Mouse (Mus musculus) intestine, embryonic 16.5 days (tissue): ENCODE measurements at regions not wholly inside any gene's neighbourhood (a gene's known extent, or its start where the extent isn't known, plus 50 kb on each side); places are given as distances from the start of the nearest gene placed in this dataset.

Experiments
- ATAC-seq: fragments of 200-750 bp; cut with Nextera tagmentation; 2 replicates; pipeline ENCODE4 v1.8.0; 2017; ENCODE audit warnings: moderate TSS enrichment, moderate library complexity
- H3K27ac ChIP-seq: fragments of 300-500 bp; sonication (generic); 2 replicates; pipeline ENCODE4 v1.5.1; 2014; ENCODE audit warnings: mild to moderate bottlenecking, low read length
- H3K27me3 ChIP-seq: fragments of 300-500 bp; sonication (generic); replicated peaks from 2 replicates; pipeline ENCODE4 v1.6.1; 2014; ENCODE audit warnings: low read length, control low read depth, mixed read lengths; ENCODE audit not compliant: control insufficient read depth, insufficient read depth
- H3K36me3 ChIP-seq: fragments of 300-500 bp; sonication (generic); 2 replicates; pipeline ENCODE4 v1.6.1; 2014; ENCODE audit warnings: low read length, control low read depth; ENCODE audit not compliant: control insufficient read depth, insufficient read depth
- H3K4me1 ChIP-seq: fragments of 300-500 bp; sonication (generic); 2 replicates; pipeline ENCODE4 v1.6.1; 2014; ENCODE audit warnings: low read length, control low read depth, mixed read lengths; ENCODE audit not compliant: control insufficient read depth, insufficient read depth
- H3K4me2 ChIP-seq: fragments of 300-500 bp; sonication (generic); 2 replicates; pipeline ENCODE4 v1.6.1; 2014; ENCODE audit warnings: low read depth, low read length, control low read depth
- H3K4me3 ChIP-seq: fragments of 300-500 bp; sonication (generic); 2 replicates; pipeline ENCODE4 v1.5.1; 2014; ENCODE audit warnings: mild to moderate bottlenecking, low read length
- H3K9ac ChIP-seq: fragments of 300-500 bp; sonication (generic); 2 replicates; pipeline ENCODE4 v1.6.1; 2014; ENCODE audit warnings: low read depth, low read length
- H3K9me3 ChIP-seq: fragments of 300-500 bp; sonication (generic); 2 replicates; pipeline ENCODE4 v1.6.1; 2016; ENCODE audit warnings: low read length, control low read depth; ENCODE audit not compliant: control insufficient read depth
- WGBS: fragments of 180-500 bp; shearing (Covaris S2); extraction: QIAGEN DNeasy Blood & Tissue Kit; methylation state at CpG from one replicate; pipeline ENCODE4 v1.1.7; 2014; 5-methylcytosine and 5-hydroxymethylcytosine counted together

DNA sequence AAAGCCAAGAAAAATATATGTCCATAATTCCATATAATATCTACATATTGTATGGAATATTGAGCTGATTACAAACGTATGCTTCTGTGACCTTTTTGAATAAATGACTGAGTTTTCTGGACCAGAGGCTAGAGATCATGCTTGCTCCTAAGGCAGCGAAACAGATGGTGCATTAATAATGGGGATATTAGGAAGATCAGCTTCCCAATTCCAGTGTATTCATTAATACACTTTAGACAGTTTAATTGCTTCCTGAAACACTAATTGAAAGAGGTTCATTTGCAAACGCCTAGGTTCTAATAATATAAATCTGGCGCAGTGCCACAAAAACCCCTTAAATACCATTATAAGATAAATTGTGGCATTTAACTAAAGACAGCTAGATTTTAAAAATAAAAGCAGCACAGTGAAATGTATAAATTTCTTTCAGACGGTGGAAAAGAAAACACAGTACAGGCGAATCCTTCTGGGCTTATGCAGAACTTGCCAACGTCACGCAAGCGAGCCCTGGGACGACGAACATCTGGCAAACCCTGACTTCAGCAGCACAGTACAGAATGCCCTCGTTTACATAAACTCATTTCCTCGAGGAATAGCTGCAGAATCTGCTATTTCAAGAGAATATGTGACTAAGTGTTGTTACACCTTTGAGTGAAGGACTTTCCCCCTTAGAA, 608.6 kb upstream of the Klhl29 start:
- 42% methylated on average over 13 of the region's 13 CpGs for WGBS
- no peaks in the 10 kb centered on the region for H3K9me3 ChIP-seq
- no peak overlapping the region for H3K4me2 ChIP-seq
- no peaks in the 10 kb centered on the region for H3K36me3 ChIP-seq
- no peak overlapping the region for H3K27ac ChIP-seq
- no peak overlapping the region for H3K9ac ChIP-seq
- no peaks in the 10 kb centered on the region for H3K4me1 ChIP-seq
- no peak overlapping the region for H3K4me3 ChIP-seq
- H3K27me3 ChIP-seq = no peaks in the 10 kb centered on the region
- ATAC-seq = no peak

DNA sequence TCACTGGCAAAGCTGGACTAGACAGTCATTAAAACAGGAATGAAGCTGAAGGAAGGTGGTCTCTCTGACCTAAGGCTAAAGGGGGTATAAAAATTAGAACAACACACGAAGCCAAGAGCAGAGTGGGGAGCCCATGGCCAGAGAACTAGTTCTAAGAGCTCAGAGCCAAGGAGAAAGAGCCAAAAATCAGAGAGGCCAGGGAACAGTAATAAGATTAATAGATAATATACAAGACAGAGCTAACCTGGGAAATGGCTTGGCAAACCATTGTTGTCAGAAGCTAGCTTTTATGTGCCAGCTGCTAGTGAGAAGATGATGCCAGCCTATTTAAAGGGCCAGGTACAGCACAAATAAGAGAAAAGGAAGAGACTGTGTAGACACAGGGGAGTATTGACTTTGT, 606.6 kb upstream of the Klhl29 start:
- WGBS = 59% methylated on average over 1 of the region's 1 CpGs
- H3K4me3 ChIP-seq = no peak overlapping the region
- no peaks in the 10 kb centered on the region for H3K36me3 ChIP-seq
- H3K4me2 ChIP-seq = no peak overlapping the region
- no peak for ATAC-seq
- no peaks in the 10 kb centered on the region for H3K27me3 ChIP-seq
- H3K9ac ChIP-seq = no peak overlapping the region
- no peak overlapping the region for H3K27ac ChIP-seq
- no peaks in the 10 kb centered on the region for H3K4me1 ChIP-seq
- H3K9me3 ChIP-seq = no peaks in the 10 kb centered on the region

DNA sequence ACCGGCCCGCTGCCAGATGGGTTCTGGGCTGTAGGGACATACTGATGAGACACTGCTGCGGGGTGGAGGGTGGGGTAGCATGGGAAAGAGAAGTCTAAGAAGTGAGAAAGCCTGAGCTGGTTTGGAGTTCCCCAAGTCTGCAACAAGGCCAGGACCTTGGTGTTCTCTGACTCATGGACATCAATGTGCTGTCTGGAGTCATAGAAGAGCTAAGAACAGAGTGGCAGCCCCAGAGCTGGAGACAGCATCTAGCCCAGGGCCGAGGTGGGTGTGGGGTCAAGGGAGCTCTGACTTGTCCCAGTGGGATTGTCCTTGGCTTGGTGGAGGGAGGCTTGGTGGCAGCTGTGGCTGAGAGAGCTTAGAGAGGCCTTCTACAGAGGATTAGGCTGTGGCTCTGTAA, 600.4 kb upstream of the Klhl29 start:
- no peaks in the 10 kb centered on the region for H3K36me3 ChIP-seq
- ATAC-seq = no peak
- H3K9ac ChIP-seq = no peak overlapping the region
- no peaks in the 10 kb centered on the region for H3K4me1 ChIP-seq
- no peak overlapping the region for H3K4me2 ChIP-seq
- H3K4me3 ChIP-seq = no peak overlapping the region
- 89% methylated on average over 4 of the region's 4 CpGs for WGBS
- no peaks in the 10 kb centered on the region for H3K9me3 ChIP-seq
- no peak overlapping the region for H3K27ac ChIP-seq
- H3K27me3 ChIP-seq = no peaks in the 10 kb centered on the region

DNA sequence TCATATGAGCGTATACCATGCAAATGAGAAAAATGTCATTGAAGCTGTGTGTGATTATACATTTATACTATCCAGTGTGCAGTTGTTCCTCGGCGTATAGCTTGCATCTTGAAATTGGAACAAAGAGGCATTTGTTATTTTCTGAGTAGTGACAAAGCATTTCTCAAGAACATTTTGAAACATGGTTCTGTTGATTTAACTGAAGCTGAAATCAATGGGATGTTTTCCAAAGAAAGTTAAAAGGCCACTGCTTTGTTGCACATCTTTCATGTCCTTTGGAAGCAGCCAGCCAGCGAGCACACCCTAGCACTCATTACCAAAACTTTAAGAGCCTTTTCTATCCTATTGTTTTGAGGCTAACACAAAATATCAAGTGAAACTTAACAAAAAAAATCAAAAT, 594.1 kb upstream of the Klhl29 start:
- Histone ChIP-seq H3K9ac (no peak overlapping the region), H3K27ac (no peak overlapping the region), H3K9me3 (no peaks in the 10 kb centered on the region), H3K4me2 (no peak overlapping the region), H3K27me3 (no peaks in the 10 kb centered on the region), H3K36me3 (no peaks in the 10 kb centered on the region), H3K4me1 (no peaks in the 10 kb centered on the region), H3K4me3 (no peak overlapping the region)
- no peak for ATAC-seq
- 75% methylated on average over 4 of the region's 4 CpGs for WGBS

DNA sequence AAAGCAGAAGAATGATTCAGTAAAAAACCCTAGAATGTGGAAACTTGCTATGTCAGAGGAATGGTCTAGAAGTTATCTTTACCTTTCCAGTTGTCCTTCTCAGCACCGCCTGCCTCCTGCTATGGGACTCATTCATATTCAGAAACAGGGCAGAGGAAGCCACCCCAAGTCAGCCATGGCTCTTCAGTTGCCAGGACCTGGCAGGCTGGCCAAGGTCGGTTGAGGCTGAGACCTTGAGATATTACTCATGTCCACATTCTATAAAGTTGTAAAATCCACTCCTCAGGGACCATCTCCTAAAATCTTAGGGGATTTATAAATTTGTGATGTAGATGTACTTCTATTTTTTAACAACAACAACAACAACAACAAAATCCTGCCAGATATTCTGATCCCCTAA, 580.7 kb upstream of the Klhl29 start:
- H3K36me3 ChIP-seq = no peaks in the 10 kb centered on the region
- no peak overlapping the region for H3K27ac ChIP-seq
- H3K27me3 ChIP-seq = no peaks in the 10 kb centered on the region
- H3K9me3 ChIP-seq = no peaks in the 10 kb centered on the region
- H3K4me1 ChIP-seq = no peaks in the 10 kb centered on the region
- no peak for ATAC-seq
- WGBS = 70% methylated on average over 2 of the region's 2 CpGs
- H3K4me2 ChIP-seq = no peak overlapping the region
- no peak overlapping the region for H3K4me3 ChIP-seq
- H3K9ac ChIP-seq = no peak overlapping the region

DNA sequence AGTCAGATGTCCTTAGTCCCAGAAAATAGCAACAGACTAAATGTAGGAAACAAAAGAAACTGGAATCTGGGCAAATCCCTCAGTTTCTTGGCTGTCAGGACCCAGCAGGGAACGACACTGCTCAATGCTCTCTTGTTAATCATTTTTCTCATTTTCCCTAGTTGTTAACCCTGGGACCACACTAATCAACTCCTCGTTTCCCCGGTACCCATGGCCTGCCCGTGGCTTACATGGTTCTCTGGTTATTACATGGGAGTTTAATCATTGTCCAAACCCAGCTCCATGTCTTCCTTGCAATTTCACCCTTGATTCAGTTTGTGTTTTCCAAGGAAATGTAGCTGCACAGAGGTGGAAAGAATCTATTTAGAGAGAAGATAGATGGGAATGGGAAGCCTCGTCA, 580.1 kb upstream of the Klhl29 start:
- Histone ChIP-seq H3K36me3 (no peaks in the 10 kb centered on the region), H3K4me2 (no peak overlapping the region), H3K27me3 (no peaks in the 10 kb centered on the region), H3K4me3 (no peak overlapping the region), H3K9ac (no peak overlapping the region), H3K27ac (no peak overlapping the region), H3K9me3 (no peaks in the 10 kb centered on the region), H3K4me1 (no peaks in the 10 kb centered on the region)
- WGBS = 52% methylated on average over 5 of the region's 5 CpGs
- no peak for ATAC-seq

DNA sequence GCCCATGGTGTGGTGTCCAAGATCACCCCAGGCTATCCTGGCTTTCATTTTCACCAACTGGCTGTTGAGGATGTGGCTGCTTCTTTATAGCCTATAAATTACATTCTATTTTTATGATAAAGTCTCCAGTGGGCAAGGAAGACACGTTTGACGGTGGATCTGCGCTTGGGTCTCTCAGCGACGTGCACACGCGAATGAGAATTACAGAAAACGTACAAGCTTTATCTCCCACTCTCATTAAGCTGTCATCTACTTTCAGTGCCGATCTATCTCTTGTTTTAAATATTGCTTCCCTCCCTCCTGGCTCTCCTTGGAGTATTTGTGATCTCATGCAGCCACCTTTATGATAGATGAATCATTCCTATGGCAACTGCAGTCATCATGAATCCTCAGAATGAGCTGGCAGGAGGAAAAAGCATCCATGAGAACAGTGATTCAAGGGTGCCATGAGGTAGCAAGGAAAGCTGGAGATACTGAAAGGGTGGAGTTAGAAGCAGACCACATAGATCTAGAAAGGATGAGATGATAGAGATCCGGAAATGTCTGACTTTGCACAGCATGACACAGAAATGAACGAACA, 568.0 kb upstream of the Klhl29 start:
- Histone ChIP-seq H3K9ac (no peak overlapping the region), H3K27ac (no peak overlapping the region), H3K36me3 (no peaks in the 10 kb centered on the region), H3K4me1 (no peaks in the 10 kb centered on the region), H3K27me3 (no peaks in the 10 kb centered on the region), H3K4me2 (no peak overlapping the region), H3K4me3 (no peak overlapping the region), H3K9me3 (no peaks in the 10 kb centered on the region)
- WGBS = 72% methylated on average over 11 of the region's 11 CpGs
- no peak for ATAC-seq

DNA sequence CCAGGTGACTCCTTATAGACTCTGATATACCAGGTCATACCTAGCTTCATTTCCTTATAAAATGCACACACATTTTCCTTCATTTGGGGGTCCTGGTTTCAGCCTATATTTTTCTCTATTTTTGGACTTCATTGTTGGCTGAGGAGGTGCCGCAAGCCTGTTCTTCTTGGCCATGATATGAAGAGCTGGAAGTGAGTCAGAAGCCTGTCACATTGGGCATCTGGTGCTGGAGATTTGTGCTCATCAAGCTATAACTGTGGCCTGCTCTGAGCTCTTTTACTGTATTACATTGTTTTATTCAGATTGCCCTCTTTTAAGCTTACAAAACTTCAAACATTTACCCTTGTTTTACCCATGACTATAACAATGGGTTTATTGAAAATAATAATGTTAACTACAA, 545.8 kb upstream of the Klhl29 start:
- WGBS = 89% methylated on average over 1 of the region's 1 CpGs

DNA sequence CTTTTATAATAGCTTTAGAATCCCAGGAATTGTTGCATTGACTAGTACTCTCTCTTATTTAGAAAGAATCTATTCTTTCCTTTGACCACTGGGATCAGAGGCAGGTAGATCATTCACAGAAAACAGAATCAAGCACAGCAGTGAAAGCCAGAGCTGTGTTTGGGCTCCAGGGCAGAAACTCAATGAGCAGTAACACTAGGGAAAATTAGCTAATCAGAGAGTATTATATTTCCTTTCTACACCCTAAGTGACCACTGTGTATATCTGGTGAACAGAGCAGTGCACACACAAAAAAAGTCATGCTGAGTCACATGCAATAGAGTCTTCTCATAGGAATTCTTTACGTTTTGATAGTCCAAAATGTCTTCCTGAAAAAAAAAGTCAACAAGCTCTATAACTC, 542.5 kb upstream of the Klhl29 start:
- Histone ChIP-seq H3K27ac (no peak overlapping the region), H3K4me2 (no peak overlapping the region), H3K9me3 (no peaks in the 10 kb centered on the region), H3K36me3 (no peaks in the 10 kb centered on the region), H3K4me1 (no peaks in the 10 kb centered on the region), H3K9ac (no peak overlapping the region), H3K27me3 (no peaks in the 10 kb centered on the region), H3K4me3 (no peak overlapping the region)
- 59% methylated on average over 1 of the region's 1 CpGs for WGBS
- ATAC-seq = no peak

More for the DNA sequence above, 545.8 kb upstream of the Klhl29 start:
- Histone ChIP-seq H3K27ac (no peak overlapping the region), H3K36me3 (no peaks in the 10 kb centered on the region), H3K4me3 (no peak overlapping the region), H3K9ac (no peak overlapping the region), H3K4me2 (no peak overlapping the region), H3K9me3 (no peaks in the 10 kb centered on the region), H3K27me3 (no peaks in the 10 kb centered on the region), H3K4me1 (no peaks in the 10 kb centered on the region)
- no peak for ATAC-seq

DNA sequence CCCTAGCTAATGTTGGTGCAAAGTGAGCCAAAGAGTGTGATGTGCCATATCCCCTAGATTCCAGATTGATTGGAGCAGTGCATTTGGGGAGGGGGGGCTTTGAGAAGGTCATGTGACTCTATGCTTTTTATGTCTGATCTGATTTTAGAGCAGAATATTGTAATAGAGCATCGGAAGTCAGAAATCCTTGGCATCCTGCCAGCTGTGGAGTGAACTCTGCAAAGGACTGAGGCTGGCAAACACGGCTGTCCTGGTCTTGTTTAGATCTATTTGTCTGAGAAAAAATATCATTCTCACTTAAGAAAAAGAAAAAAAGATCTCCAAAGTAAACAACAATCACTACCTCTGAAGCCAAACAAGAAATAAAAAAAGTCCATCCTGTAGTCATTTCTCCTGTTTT, 530.8 kb upstream of the Klhl29 start:
- no peak for ATAC-seq
- Histone ChIP-seq H3K36me3 (no peaks in the 10 kb centered on the region), H3K27ac (no peak overlapping the region), H3K9me3 (no peaks in the 10 kb centered on the region), H3K4me1 (no peaks in the 10 kb centered on the region), H3K27me3 (no peaks in the 10 kb centered on the region), H3K4me2 (no peak overlapping the region), H3K9ac (no peak overlapping the region), H3K4me3 (no peak overlapping the region)
- 31% methylated on average over 2 of the region's 2 CpGs for WGBS
